Mouse (Mus musculus) cerebellum, adult 11 months (tissue): ENCODE data around the gene Rsph14.

Experiments used
- DNase-seq: peaks from one replicate; pipeline ENCODE4 v3.0.0; 2022

The Rsph14 gene

DNA sequence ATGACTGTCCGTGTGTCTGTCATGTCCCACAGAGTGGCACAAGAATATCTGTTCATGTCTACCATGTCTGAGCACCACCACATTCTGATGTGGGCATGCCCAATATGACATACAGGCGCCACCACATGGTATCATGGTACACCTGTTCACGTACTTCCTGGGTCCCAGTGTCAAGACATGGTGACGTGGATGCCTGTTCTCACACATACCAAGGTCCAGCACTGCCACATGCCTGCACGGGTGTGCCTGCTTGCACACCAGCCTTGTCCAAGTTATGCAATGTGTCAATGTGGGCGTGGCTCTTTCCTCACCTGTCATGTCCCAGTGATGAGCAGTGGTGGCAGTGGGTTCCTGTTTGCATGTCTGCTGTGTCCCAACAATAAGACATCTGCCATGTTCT lies 99.9 kb downstream of the Rsph14 start:
- no peak for DNase-seq

DNA sequence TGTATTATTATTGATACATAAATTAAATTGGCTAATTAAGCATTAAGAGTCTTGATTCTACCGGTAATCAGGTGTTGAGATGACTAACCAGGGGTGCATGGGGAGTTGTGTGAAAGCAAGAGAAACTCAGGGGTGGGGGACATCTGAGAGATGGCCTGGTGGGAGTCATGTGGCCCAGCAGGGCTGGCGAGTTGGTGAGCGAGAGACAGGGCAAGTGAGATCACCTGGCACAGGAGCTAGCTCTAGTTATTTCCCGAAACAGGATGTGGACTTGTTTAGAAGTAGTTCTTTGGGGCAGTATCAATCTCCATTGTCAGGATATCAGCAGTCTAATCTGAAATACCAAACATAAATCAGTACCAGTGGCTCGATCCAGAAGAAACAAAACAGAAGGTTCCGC lies 100.8 kb downstream of the Rsph14 start:
- DNase-seq, result no peak

- DNase-seq, result no peak
These were observed 101.8 kb downstream of the Rsph14 start for GRCm38 (mm10) chr10:74930541-74930940.

GRCm38 (mm10) chr10:74929578-74929977 lies 102.8 kb downstream of the Rsph14 start:
- DNase-seq, result no peak

DNA sequence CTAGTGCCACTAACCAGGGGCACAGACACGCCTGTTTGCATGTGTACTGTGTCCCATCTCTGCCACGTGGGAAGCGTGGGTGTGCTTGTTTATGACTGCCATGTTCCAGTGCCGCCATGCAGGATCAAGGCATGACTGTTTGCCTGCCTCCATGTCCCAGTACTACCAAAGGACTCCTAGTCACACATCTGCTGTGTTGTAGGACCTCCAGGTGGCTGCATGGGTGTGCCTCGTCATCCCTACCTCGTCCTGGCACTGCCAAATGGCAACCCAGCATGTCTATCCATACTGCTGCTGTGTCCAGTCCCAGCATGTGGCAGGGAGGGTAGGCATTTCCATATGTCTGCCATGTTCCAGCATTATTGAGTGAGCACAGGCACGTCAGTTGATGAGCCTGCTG lies 104.1 kb downstream of the Rsph14 start:
- DNase-seq, result no peak

- DNase-seq, result peak; percentile 77
These were observed 107.1 kb downstream of the Rsph14 start for GRCm38 (mm10) chr10:74925324-74925723.

- no peak for DNase-seq
These were observed 108.1 kb downstream of the Rsph14 start for GRCm38 (mm10) chr10:74924274-74924673.

- DNase-seq, result peak; percentile 69
These were observed 109.6 kb downstream of the Rsph14 start for GRCm38 (mm10) chr10:74922763-74923162.

GRCm38 (mm10) chr10:74921614-74922013 lies 110.8 kb downstream of the Rsph14 start:
- DNase-seq, result no peak

DNA sequence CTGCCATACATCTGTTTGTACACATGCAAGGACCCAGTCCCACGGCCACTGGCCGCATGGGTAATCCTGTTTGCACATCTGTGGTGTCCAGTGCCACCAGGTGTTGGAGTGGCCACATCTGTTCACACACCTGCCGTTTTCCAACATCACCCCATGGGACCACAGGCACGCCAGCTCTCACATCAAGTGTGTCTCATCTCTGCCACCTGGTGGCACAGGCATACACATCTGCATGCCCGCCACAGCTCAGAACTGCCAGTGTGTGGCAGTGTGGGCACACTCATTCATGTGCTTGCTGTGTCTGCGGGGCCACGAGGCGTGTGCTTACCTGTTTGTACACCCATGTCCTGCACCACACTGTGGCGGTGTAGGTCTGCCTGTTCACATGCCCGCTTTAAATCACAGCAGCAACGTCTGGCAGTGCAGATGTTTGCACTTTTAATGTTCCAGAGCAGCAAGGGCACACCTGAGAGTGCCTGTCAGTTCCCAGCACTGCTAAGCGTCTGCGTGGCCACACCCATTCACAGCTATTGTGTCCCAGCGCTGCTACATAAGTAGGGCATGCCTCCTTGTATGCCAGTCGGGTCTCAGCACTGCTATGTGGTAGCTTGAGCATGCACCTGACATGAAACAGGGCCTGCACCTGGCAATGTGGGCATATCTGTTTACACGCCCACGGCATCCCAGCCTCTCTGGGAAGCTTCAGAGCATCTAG lies 111.4 kb downstream of the Rsph14 start:
- DNase-seq, result no peak

DNA sequence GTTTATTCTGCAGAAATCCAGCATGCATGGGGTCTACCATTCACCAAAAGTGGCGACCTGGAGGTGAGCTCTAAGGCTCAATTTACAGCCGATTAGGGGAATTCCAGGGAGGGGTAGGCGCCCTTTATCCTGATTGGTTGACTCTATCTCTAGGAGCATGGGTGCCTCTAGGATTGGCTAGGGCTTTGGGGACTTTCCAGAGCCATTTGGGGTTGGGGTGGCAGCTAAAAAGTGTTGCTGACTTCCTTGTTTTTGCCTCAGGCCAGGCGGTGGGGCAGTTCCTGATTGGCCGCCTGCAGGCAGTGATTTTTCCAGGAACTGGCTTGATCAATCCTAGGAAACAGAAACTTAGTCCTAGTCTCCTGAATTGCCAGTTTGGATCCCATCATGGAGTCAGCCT lies 113.1 kb downstream of the Rsph14 start:
- DNase-seq, result no peak

GRCm38 (mm10) chr10:74908431-74908830 lies 124.0 kb downstream of the Rsph14 start:
- no peak for DNase-seq
